Mouse (Mus musculus) kidney, postnatal 4 days (tissue): ENCODE measurements at regions not wholly inside any gene's neighbourhood (a gene's known extent, or its start where the extent isn't known, plus 50 kb on each side); places are given as distances from the start of the nearest gene placed in this dataset.

Experiments used
- DNase-seq, 2 experiments: peaks; one replicate each; pipeline ENCODE4 v3.0.0; 2021; ENCODE audit warnings: mixed read lengths in 2 of 2

- no peak for DNase-seq
Observed at GRCm38 (mm10) chr11:8377301-8377700, 287.0 kb downstream of the Tns3 start.

GRCm38 (mm10) chr11:8365545-8365944 is 298.8 kb downstream of the Tns3 start:
- peak in 1 of 2 experiments; percentile 9 for DNase-seq

GRCm38 (mm10) chr11:8364703-8365433 is 299.5 kb downstream of the Tns3 start:
- no peak for DNase-seq

GRCm38 (mm10) chr11:8344938-8345337 is 319.4 kb downstream of the Tns3 start:
- no peak for DNase-seq

GRCm38 (mm10) chr11:8302347-8303188 is 361.8 kb downstream of the Tns3 start:
- DNase-seq, result peak; percentile 65 to 73

- no peak for DNase-seq
Observed at GRCm38 (mm10) chr11:8297462-8297861, 366.9 kb downstream of the Tns3 start.

GRCm38 (mm10) chr11:8293322-8294014 is 370.9 kb downstream of the Tns3 start:
- DNase-seq, result no peak

GRCm38 (mm10) chr11:8285271-8285670 is 379.1 kb downstream of the Tns3 start:
- DNase-seq, result no peak

- peak in 1 of 2 experiments; percentile 8 for DNase-seq
Observed at GRCm38 (mm10) chr11:8275203-8275602, 389.1 kb downstream of the Tns3 start.

- no peak for DNase-seq
Observed at GRCm38 (mm10) chr11:8269171-8269570, 395.2 kb downstream of the Tns3 start.

GRCm38 (mm10) chr11:8254036-8254435 is 410.3 kb downstream of the Tns3 start:
- DNase-seq, result no peak

GRCm38 (mm10) chr11:8251360-8251759 is 413.0 kb downstream of the Tns3 start:
- no peak for DNase-seq

- DNase-seq, result peak; percentile 10 to 21
Observed at GRCm38 (mm10) chr11:8249468-8249867, 414.9 kb downstream of the Tns3 start.

- DNase-seq, result peak in 1 of 2 experiments; percentile 4
Observed at GRCm38 (mm10) chr11:8247535-8247934, 416.8 kb downstream of the Tns3 start.

- no peak for DNase-seq
Observed at GRCm38 (mm10) chr11:8247024-8247423, 417.3 kb downstream of the Tns3 start.

GRCm38 (mm10) chr11:8245408-8246003 is 418.8 kb downstream of the Tns3 start:
- no peak for DNase-seq

GRCm38 (mm10) chr11:8238498-8238897 is 425.8 kb downstream of the Tns3 start:
- DNase-seq, result no peak

GRCm38 (mm10) chr11:8237556-8237955 is 426.8 kb downstream of the Tns3 start:
- DNase-seq, result no peak

GRCm38 (mm10) chr11:8236056-8236455 is 428.3 kb downstream of the Tns3 start:
- DNase-seq, result no peak

- DNase-seq, result no peak
Observed at GRCm38 (mm10) chr11:8232636-8233189, 431.6 kb downstream of the Tns3 start.

- peak; percentile 22 to 38 for DNase-seq
Observed at GRCm38 (mm10) chr11:8229787-8230186, 434.5 kb downstream of the Tns3 start.

GRCm38 (mm10) chr11:8227772-8228425 is 436.4 kb downstream of the Tns3 start:
- DNase-seq, result no peak
